In genomic region chr9:120140652-120141051, GRCm38 (mm10) we compare ENCODE assay signal across 8 mouse cellular contexts. TPM values are rescaled to one million over a fixed set of nuclear protein-coding genes. Genes with fewer than 3 reads are reported as not detected.
DNase-seq lines count a peak whose midpoint lies in the region; ATAC-seq and TF ChIP-seq lines count a peak whose summit lies in the region.

No protein-coding gene starts in this region.

- TF ChIP-seq CTCF in hindbrain, postnatal 0 days (IDR thresholded peaks at IDR 0.05; ENCODE audit: low read depth) = peak; percentile 97

- no peak overlapping the region for H3K27ac ChIP-seq in hindbrain, postnatal 0 days

- H3K4me1 ChIP-seq in hindbrain, postnatal 0 days (ENCODE audit: insufficient read depth, low read length) = no peaks in the 10 kb centered on the region

- H3K9ac ChIP-seq in hindbrain, postnatal 0 days (replicated peaks; ENCODE audit: low read length) = no peak overlapping the region

- H3K4me2 ChIP-seq in hindbrain, postnatal 0 days (ENCODE audit: low read depth, low read length) = no peak overlapping the region

- H3K36me3 ChIP-seq in hindbrain, postnatal 0 days (ENCODE audit: insufficient read depth, low read length) = no peaks in the 10 kb centered on the region

- H3K27me3 ChIP-seq in hindbrain, postnatal 0 days (ENCODE audit: insufficient read depth, low read length) = no peaks in the 10 kb centered on the region

- peak; percentile 94 for ATAC-seq in frontal cortex, adult (ENCODE audit: low TSS enrichment)
- ATAC-seq in hindbrain, postnatal 0 days = peak; percentile 83; the same call in 1 of the 2 replicates

- peak; percentile 69 for DNase-seq in T-cell, adult 2 months (ENCODE audit: low spot score)
- DNase-seq in cerebellum, adult 8-10 months = peak; percentile 70
- DNase-seq in hindbrain, postnatal 0 days (ENCODE audit: low spot score) = peak; percentile 92
- DNase-seq in left cerebral cortex, adult 11 months (ENCODE audit: low spot score) = peak; percentile 49
- DNase-seq in lung, postnatal 4 days = peak; percentile 61 to 81
- DNase-seq in right cerebral cortex, postnatal 10 days (ENCODE audit: low spot score in 2 of 2) = peak; percentile 82 to 92
- peak; percentile 60 to 77 for DNase-seq in urinary bladder, postnatal 36 days (ENCODE audit: low spot score in 2 of 2)

- 7% methylated on average over 4 of the region's 4 CpGs for WGBS in hindbrain, postnatal 0 days

- no peaks in the 10 kb centered on the region for H3K9me3 ChIP-seq in hindbrain, postnatal 0 days (ENCODE audit: low read length)

- H3K4me3 ChIP-seq in hindbrain, postnatal 0 days (ENCODE audit: low read length) = no peak overlapping the region

RNA-seq across cellular contexts. Expression of gene Mobp, which starts 8.9 kb away (rescaled TPM):
- total RNA-seq in hindbrain, postnatal 0 days (2014; rRNA removed) = 13.4 and 16.7 TPM in 2 replicates
- 6.8 and 11.1 TPM in 2 replicates for polyA plus RNA-seq in hindbrain, postnatal 0 days (2015; fragmentation: Nextera tagmentation; extraction: Ambion mirVana)

RNA-seq across cellular contexts. Expression of gene Rpsa, which starts 13.2 kb away (rescaled TPM):
- 1,033 and 1,545 TPM in 2 replicates for total RNA-seq in hindbrain, postnatal 0 days (2014; rRNA removed)
- 868 and 912 TPM in 2 replicates for polyA plus RNA-seq in hindbrain, postnatal 0 days (2015; fragmentation: Nextera tagmentation; extraction: Ambion mirVana)

RNA-seq across cellular contexts. Expression of gene Slc25a38, which starts 30.5 kb away (rescaled TPM):
- 50.3 and 64.0 TPM in 2 replicates for total RNA-seq in hindbrain, postnatal 0 days (2014; rRNA removed)
- polyA plus RNA-seq in hindbrain, postnatal 0 days (2015; fragmentation: Nextera tagmentation; extraction: Ambion mirVana) = 37.1 and 39.8 TPM in 2 replicates

RNA-seq across cellular contexts. Expression of gene Ccr8, which starts 48.7 kb away (rescaled TPM):
- not detected in 2 replicates for total RNA-seq in hindbrain, postnatal 0 days (2014; rRNA removed)
- not detected in 2 replicates for polyA plus RNA-seq in hindbrain, postnatal 0 days (2015; fragmentation: Nextera tagmentation; extraction: Ambion mirVana)
